Mouse (Mus musculus) liver, postnatal 0 days (tissue): ENCODE measurements at regions not wholly inside any gene's neighbourhood (a gene's known extent, or its start where the extent isn't known, plus 50 kb on each side); places are given as distances from the start of the nearest gene placed in this dataset.
"Not testable (repeated sequence)": the region's sequence is repeated elsewhere in the genome, so short reads cannot be mapped to it uniquely, and the experiment has no call there.

Experiments used
- ATAC-seq: fragments of 200-750 bp; cut with Nextera tagmentation; 2 replicates; pipeline ENCODE4 v1.8.0; 2017; ENCODE audit warnings: mild to moderate bottlenecking, moderate library complexity
- DNase-seq: peaks from one replicate; pipeline ENCODE4 v3.0.0-alpha.2; 2016
- H3K27ac ChIP-seq: fragments of 300-500 bp; sonication (generic); 2 replicates; pipeline ENCODE4 v1.5.1; 2014; ENCODE audit warnings: antibody characterized with exemption, moderate library complexity, mild to moderate bottlenecking, low read depth
- H3K27me3 ChIP-seq: fragments of 300-500 bp; sonication (generic); 2 replicates; pipeline ENCODE4 v1.6.1; 2014; ENCODE audit warnings: low read length, control low read depth, mixed read lengths; ENCODE audit not compliant: insufficient read depth
- H3K36me3 ChIP-seq: fragments of 300-500 bp; sonication (generic); replicated peaks from 2 replicates; pipeline ENCODE4 v1.6.1; 2014; ENCODE audit warnings: mild to moderate bottlenecking, control low read depth, low read length, moderate library complexity, mixed read lengths; ENCODE audit not compliant: insufficient read depth
- H3K4me1 ChIP-seq: fragments of 300-500 bp; sonication (generic); 2 replicates; pipeline ENCODE4 v1.6.1; 2014; ENCODE audit warnings: antibody characterized with exemption, mild to moderate bottlenecking, control low read depth; ENCODE audit not compliant: insufficient read depth
- H3K4me2 ChIP-seq: fragments of 300-500 bp; sonication (generic); 2 replicates; pipeline ENCODE4 v1.6.1; 2014; ENCODE audit warnings: low read depth, mild to moderate bottlenecking, low read length, moderate library complexity, mixed read lengths
- H3K4me3 ChIP-seq: fragments of 300-500 bp; sonication (generic); 2 replicates; pipeline ENCODE4 v1.5.1; 2014; ENCODE audit warnings: low read depth, low read length
- H3K9ac ChIP-seq: fragments of 300-500 bp; sonication (generic); replicated peaks from 2 replicates; pipeline ENCODE4 v1.6.1; 2014; ENCODE audit warnings: mild to moderate bottlenecking, moderate library complexity
- H3K9me3 ChIP-seq: fragments of 300-500 bp; sonication (generic); 2 replicates; pipeline ENCODE4 v1.6.1; 2016; ENCODE audit warnings: mild to moderate bottlenecking, control low read depth, low read length, mixed read lengths
- CTCF ChIP-seq: sonication (generic); IDR thresholded peaks from 2 replicates; pipeline ENCODE4 v1.5.1; 2016; ENCODE audit warnings: antibody characterized with exemption, low read depth
- EP300 ChIP-seq: IDR thresholded peaks from 2 replicates; pipeline ENCODE4 v1.6.1; 2016; ENCODE audit warnings: antibody characterized with exemption, low read depth, mild to moderate bottlenecking
- WGBS: fragments of 180-500 bp; shearing (Covaris S2); extraction: QIAGEN DNeasy Blood & Tissue Kit; methylation state at CpG from one replicate; pipeline ENCODE4 v1.1.7; 2014; ENCODE audit not compliant: insufficient replicate concordance; 5-methylcytosine and 5-hydroxymethylcytosine counted together

DNA sequence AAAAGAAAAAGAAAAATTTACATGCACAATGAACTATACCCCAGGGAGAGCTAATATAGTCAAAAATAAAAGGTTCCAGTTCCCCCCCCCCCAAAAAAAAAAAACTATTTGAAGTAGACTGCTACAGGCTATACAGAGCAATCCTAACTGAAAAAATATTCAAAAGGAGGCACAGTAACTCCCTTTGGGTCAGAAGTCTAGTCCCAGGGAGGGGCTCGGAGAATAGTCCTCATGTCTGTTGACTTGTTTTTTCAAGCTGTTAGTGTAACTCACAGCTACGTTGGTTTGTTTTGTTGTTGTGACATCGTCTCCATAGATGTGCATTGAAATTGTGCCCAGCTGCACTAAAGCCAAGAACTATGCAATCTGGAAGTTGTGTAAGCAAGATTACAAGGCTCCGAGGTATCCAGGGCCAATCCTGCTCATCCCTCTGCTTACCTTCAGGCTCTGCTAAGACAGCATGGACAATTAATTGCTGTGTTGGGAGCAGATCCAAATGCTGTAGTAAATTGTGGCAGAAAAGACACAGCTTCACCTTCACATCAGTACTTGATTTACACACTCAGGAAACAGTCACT lies 137.2 kb upstream of the Pnpt1 start:
- Histone ChIP-seq H3K9ac (no peak overlapping the region), H3K4me3 (no peak overlapping the region), H3K27me3 (no peaks in the 10 kb centered on the region), H3K4me1 (no peaks in the 10 kb centered on the region), H3K9me3 (no peaks in the 10 kb centered on the region), H3K4me2 (no peak overlapping the region), H3K27ac (no peak overlapping the region), H3K36me3 (no peaks in the 10 kb centered on the region)
- 76% methylated on average over 4 of the region's 4 CpGs for WGBS
- no peak for ATAC-seq
- TF ChIP-seq CTCF (no peak), EP300 (no peak)
- DNase-seq, result no peak

DNA sequence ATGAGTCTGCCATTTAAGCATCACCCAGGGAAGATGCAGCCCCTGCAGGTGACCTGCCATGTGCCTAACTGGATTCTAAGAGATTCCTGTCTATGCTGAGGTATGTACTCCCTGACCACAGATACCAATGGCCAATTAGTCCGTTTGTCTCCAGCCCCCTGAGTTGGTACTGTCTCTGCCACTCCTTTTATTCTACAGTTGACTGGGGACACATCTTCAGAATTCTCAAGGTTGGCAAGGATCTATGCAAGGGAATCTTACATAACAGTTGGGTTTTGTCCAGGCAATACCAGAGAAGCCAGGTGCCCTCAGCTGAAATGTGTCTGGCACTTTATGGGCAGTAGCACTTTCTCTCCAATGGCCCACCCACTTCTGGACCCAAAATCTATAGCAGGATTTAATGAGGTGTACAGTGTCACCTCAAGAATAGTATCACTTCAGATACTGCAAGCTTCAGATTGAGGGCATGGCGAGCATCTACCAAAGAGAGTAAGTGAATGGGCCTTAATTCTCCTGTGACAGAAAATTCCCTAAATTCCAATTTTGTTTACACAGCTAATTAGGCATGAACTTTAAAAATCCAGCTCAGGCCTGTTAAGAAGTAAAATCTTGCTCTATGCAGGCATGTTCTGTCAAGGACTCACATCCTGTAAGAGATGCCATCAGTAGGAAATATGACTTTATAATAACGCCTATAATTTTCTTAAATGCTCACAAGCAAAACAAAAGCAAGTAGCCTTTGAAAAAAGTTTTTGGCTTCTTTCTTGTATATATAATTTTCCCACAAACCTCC lies 132.0 kb upstream of the Pnpt1 start:
- Histone ChIP-seq H3K4me1 (no peaks in the 10 kb centered on the region), H3K9me3 (no peaks in the 10 kb centered on the region), H3K4me3 (no peak overlapping the region), H3K4me2 (no peak overlapping the region), H3K9ac (no peak overlapping the region), H3K27ac (no peak overlapping the region), H3K36me3 (no peaks in the 10 kb centered on the region), H3K27me3 (no peaks in the 10 kb centered on the region)
- no peak for ATAC-seq
- DNase-seq, result no peak
- 67% methylated on average over 3 of the region's 3 CpGs for WGBS
- TF ChIP-seq EP300 (no peak), CTCF (no peak)

DNA sequence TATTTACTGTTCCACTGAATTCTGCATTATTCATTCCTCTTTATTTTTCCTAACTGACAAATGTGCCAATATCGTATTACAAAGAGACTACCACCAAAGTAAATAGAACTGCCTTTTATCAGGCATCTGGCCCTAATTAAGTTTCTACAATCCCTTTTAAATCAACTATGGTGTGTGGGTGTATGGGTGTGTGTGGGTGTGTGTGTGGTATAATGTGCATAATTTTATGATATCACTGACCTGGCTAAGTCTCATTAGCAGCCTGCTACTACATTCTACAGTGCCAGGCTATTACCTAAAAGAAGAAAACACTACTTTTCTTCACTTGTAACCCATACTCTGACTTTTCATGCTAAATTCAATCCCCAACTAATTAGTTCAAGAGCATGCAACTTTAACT lies 131.3 kb upstream of the Pnpt1 start:
- Histone ChIP-seq H3K4me3 (no peak overlapping the region), H3K9ac (no peak overlapping the region), H3K27ac (no peak overlapping the region), H3K4me1 (no peaks in the 10 kb centered on the region), H3K4me2 (no peak overlapping the region), H3K9me3 (no peaks in the 10 kb centered on the region), H3K27me3 (no peaks in the 10 kb centered on the region), H3K36me3 (no peaks in the 10 kb centered on the region)
- no peak for ATAC-seq
- WGBS, result 45% methylated on average over 1 of the region's 1 CpGs
- no peak for TF ChIP-seq EP300
- no peak for TF ChIP-seq CTCF
- no peak for DNase-seq

DNA sequence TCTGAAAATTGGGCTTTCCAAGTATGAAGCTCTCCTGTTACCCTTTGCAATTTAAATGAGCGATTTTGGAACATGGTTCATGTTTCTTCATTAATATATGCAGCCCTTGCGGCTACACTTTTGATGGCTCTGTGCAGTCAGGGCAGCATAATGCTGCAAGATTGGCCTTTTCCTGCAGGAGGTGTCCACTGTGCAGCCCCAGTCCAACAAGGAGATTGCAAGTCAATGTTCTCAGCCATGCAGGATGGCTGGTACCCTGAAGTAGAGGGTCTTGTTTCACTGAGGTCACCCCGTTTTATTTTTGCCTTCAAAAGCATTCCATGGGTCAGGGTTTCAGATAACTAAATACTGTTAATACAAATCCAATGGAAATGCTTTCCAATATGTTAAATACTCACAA lies 130.9 kb upstream of the Pnpt1 start:
- no peak overlapping the region for H3K27ac ChIP-seq
- DNase-seq (no peak), ATAC-seq (no peak)
- H3K27me3 ChIP-seq, result no peaks in the 10 kb centered on the region
- no peaks in the 10 kb centered on the region for H3K4me1 ChIP-seq
- no peak overlapping the region for H3K9ac ChIP-seq
- H3K36me3 ChIP-seq, result no peaks in the 10 kb centered on the region
- no peaks in the 10 kb centered on the region for H3K9me3 ChIP-seq
- H3K4me3 ChIP-seq, result no peak overlapping the region
- WGBS, result 69% methylated on average over 3 of the region's 3 CpGs
- TF ChIP-seq EP300 (no peak), CTCF (no peak)
- H3K4me2 ChIP-seq, result no peak overlapping the region

DNA sequence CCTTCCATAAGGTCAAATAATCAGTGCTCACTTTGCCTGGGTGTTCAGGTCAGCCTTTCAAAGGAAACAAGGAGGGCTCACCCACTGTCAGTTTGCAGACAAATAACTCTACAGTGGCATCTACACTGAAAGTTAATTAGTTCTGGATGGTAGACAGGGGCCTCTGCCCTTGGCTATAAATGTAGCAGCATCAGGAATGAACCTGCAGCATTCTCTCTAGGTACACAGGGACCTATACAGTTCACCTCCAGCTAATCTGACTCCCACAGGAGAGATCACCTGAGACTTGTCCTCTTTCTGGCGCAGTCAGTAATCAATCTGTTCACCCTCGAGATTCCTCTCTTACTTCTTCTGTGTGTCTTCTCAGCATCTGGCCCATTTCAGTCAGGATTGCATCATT lies 130.3 kb upstream of the Pnpt1 start:
- Histone ChIP-seq H3K4me1 (no peaks in the 10 kb centered on the region), H3K9me3 (no peaks in the 10 kb centered on the region), H3K4me3 (no peak overlapping the region), H3K9ac (no peak overlapping the region), H3K27me3 (no peaks in the 10 kb centered on the region), H3K27ac (no peak overlapping the region), H3K36me3 (no peaks in the 10 kb centered on the region), H3K4me2 (no peak overlapping the region)
- DNase-seq (no peak), ATAC-seq (no peak)
- no peak for TF ChIP-seq EP300
- no peak for TF ChIP-seq CTCF
- WGBS, result 71% methylated on average over 2 of the region's 2 CpGs

DNA sequence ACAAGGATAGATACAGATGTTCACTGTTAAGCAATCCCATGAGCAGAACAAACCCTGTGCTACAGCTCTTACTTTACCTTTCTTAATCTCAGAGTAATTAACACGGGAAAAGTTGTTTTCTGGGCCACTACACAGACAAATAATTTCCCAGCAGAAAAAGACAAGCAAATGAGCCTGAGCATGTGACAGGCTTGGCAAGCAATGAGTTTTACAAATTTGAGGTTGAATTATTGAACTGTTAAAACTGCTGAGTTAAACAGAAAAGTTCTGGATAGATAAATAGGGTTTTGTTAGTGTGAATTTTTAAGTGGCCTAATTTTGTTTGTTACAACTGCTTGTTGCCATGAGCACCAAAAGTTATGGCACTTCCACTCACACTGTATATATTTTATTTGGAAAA lies 113.1 kb upstream of the Pnpt1 start:
- Histone ChIP-seq H3K9ac (no peak overlapping the region), H3K4me1 (no peaks in the 10 kb centered on the region), H3K9me3 (no peaks in the 10 kb centered on the region), H3K27me3 (no peaks in the 10 kb centered on the region), H3K4me3 (no peak overlapping the region), H3K27ac (no peak overlapping the region), H3K4me2 (no peak overlapping the region), H3K36me3 (no peaks in the 10 kb centered on the region)
- WGBS, result 62% methylated on average over 1 of the region's 1 CpGs
- no peak for ATAC-seq
- TF ChIP-seq CTCF (no peak), EP300 (no peak)
- DNase-seq, result no peak

DNA sequence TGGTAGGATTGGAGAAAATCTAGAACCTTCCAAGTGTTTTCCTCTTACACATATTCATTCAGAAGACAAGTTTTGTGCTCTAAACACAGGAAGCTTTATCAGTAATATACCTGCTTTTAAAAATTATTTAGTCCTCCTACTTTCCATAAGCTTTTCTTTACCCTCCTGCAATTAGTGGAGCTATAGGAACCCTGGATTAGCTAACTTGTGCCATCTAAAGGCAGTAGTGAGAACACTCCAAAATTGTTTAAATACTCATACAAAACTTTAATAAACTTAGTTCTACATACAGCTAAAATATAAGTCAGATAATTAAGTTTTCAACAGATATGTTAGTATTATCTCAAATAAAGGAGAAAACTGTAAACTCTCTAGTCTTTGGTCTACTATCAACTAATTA lies 89.7 kb upstream of the Pnpt1 start:
- ATAC-seq (no peak), DNase-seq (no peak)
- TF ChIP-seq EP300 (no peak), CTCF (peak; percentile 25; the same call in 1 of the 2 replicates)
- Histone ChIP-seq H3K4me3 (no peak overlapping the region), H3K27me3 (no peaks in the 10 kb centered on the region), H3K27ac (no peak overlapping the region), H3K9ac (no peak overlapping the region), H3K4me1 (no peaks in the 10 kb centered on the region), H3K9me3 (no peaks in the 10 kb centered on the region), H3K36me3 (no peaks in the 10 kb centered on the region), H3K4me2 (no peak overlapping the region)

DNA sequence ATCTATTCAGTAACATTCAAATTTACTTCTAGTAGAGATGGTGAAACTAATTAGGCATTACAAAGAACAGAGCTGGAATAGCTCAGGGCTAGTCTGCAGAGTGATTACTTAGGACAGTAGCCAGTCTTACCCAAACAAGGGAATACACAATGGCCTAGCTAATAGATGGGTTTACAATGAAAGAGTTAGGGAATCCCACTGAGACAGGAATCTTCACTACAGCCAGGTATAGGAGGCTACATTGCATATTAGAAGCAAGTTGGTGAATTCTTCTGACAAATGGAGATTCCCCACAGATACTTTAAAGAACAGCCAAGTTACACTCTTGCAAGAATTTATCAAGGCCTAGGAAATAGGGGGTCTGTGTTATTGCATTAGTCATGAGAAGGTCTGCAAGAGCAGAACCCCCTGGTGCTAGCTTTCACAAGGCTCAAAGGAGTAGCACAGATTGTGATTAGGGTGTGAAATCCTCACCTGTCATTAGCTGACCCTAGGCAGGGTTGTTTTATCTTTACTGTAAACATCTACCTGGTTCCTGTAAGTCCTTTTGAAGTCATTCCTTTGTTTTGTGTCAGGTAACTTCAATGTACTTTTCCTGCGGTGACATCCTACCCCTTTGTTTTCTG lies 82.4 kb upstream of the Pnpt1 start:
- not testable (repeated sequence) for H3K4me3 ChIP-seq, DNase-seq, H3K27ac ChIP-seq, H3K4me2 ChIP-seq, H3K4me1 ChIP-seq, H3K9me3 ChIP-seq, H3K9ac ChIP-seq, H3K27me3 ChIP-seq, ATAC-seq, H3K36me3 ChIP-seq
- WGBS, result 19% methylated on average over 1 of the region's 1 CpGs
